Mouse (Mus musculus) heart, adult 9 months (tissue): ENCODE measurements around the gene Usp22.
A peak's percentile ranks its signal among the peaks of the same experiment; 100 is the strongest.
"Not testable (repeated sequence)": the region's sequence is repeated elsewhere in the genome, so short reads cannot be mapped to it uniquely, and the experiment has no call there.

ENCODE experiments used
- DNase-seq, 2 experiments: peaks; one replicate each; pipeline ENCODE4 v3.0.0; 2022; ENCODE audit warnings: low spot score in 2 of 2

Usp22 gene

DNA sequence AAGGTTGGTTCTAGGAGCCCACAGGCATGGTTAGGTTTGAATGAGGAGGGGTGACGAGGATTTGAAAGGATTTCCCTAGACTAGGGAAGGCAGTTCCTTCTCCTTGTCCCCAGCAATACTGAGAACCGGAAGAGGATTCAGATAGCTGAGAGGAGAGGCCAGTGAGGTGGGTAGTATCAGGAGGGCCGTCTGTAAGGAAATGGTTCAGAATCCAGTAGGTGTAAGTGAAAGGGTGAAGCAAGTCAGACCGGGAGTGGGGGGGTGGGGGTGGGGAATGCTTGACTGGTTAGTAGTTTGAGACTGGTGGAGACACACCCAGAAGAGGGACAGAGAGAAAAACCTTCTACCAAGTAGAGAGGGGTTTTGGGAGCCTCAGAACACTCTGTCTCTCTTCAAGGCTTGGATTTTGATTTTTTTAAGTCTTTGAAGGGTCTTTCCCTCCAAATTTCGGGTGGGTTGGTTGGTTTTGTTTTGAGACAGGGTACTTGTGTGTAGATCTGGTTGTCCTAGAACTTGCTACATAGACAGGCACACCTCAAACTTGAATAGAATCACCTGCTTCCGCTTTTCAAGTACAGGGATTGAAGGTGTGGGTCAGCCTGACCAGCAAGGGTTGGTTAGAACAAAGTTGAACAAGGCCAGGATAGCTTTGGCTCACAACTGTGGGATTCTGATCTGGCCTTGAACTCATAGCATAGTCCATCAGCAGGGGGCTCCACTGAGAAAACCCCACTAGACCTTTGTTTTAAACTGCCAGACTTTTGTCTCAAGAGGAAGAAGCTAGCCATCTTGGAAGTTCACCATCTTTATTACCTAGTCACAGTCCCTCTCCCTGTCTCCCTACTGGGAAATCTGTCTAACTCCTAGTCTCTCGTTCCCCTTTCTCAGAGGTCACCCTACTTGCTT lies 31.0 kb downstream of the Usp22 start:
- no peak for DNase-seq

DNA sequence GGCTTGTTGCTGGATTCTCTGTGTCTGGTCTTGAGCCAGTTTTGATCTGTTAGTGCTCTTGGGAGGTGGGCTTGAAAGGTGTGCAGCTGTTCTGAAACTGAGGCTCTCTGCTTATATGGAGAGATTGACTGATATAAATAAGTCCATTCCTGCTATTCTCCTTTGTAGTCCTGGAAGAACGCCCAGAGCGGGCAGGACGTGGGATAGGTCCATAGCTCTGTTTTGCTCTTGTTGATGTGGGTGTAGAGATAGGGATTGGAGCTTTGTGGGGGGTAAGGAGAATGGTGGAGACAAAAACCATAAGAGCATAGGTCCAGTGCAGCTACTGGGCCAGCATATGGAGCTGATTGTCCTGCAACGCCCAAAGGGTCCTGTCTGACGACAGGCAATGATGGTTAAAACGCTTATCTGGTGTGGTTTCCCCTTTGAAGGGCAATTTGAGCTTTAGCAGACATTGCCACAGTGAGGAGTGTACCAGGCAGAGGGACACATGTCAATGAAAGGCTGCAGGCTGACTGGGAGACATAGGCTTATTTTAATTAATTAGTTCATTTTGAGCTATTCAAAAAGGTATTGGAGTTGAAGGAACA lies 31.8 kb downstream of the Usp22 start:
- DNase-seq = no peak

DNA sequence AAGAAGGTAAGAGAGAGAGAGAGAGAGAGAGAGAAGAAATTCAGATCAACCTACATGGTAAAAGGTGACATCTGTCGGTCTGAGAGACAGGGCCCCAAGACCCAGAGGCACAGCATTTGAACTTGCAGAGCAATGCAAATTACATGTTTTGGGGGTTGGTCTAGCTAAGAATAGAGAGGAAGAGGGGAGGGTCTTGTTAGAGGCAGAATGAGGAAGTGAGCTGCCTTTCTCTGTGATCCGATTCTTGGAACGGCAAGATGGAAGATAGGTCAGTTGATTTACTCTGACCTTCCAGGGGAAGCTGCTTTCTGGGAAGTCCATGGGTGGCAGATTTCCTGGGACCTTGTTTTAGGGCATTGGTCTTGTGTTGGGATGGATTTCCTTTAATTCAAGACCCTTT lies 32.6 kb downstream of the Usp22 start:
- DNase-seq = peak in 1 of 2 experiments; percentile 26

DNA sequence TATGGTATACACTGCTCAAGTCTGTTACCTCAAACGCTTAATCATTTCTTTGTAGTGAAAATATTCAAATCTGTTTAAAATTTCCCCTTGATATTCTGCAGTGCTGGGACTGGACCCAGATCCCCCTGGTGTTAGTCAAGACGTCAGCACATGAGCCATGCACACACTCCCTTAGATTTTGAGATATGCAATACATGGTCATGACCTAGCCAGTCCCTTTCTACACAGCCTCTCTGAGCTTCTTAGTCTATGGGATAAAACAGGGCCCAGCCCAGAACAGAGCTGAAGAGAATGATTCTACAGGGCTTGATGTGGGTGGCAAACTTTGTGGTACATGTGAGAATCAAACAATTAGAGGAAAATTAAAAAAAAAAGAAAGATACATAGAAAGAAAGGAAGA lies 33.2 kb downstream of the Usp22 start:
- DNase-seq = no peak

DNA sequence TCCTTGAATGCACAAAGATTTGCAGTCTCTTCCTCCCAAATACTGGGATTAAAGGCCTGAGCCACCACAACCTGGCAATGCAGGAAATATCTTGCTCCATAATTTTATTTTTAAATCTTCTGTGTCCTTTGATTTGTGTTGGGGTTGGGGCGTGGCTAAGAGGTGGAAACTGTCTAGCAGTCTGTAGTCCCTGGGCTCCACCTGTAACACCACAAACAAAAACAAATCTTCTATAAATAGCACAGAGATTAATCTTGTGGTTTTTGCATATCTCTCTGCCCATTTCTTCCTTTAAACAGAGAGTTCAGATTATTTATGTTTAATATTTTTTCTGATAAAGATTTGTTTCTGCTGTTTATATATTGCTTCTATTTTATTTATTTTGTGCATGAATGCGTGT lies 41.9 kb downstream of the Usp22 start:
- no peak for DNase-seq

DNA sequence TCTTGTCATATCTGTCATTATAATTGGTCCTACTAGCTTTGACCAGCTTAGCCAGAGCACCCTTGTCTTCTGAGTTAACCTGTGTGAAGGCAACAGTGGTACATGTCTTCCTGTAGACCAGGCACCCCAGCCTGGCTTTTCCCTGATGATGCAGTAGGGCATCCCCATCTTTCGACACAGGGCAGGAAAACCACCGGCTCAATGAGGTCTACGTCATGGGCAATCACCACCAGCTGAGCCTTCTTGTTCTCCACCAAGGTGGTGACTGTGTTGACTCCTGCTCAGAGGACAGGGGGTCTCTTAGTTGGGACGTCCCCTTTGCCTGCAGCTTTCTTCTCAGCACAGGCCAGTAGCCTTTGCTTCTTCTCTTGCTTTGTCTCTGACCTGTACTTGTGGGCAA lies 44.2 kb downstream of the Usp22 start:
- DNase-seq = not testable (repeated sequence)

DNA sequence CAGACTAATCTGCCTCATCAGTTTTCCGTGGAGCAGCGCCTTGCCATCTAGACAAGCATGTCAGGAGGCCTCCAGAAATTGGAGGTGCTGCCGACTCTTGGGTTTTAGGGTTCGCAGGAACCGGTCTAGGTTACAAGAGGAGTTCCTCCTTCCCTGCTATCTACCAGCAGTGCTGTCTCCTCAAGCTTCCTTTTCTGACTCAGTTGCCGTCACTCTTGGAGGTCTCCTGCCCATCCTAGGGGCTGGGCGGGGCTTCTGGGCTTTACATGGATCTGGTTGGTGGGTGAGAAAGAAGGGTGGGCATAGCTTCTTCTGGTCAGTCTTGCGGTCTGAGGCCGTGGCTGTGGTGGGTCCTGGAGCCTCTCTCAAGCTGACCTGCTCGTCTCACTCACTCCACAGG lies 45.5 kb downstream of the Usp22 start:
- DNase-seq = no peak

DNA sequence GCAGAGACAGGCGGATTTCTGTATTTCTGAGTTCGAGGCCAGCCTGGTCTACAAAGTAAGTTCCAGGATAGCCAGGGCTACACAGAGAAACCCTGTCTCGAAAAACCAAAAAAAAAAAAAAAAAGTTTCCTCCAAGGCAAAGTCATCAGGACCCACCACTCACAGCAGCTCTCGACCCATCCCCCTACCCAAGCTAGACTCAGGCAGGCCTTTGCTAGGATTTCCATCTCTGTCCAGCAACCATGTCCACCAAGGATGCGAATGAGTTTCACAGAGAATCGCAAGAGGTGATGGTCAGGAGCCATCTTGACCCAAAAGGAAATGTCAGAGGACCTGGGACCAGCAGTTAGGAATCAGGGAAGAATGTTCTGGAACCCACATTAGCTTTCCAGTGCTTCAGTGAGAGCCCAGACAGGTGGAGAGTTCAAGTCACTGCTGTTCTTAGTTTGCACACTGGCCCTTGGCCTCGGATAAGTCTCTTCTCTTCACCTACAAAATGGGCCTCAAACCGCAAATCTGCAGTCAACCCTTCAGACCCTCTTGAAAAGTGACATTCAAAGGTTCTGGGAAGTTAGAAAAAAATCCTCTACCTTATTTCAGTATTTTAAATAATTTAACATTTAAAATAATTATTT lies 47.3 kb downstream of the Usp22 start:
- DNase-seq = no peak

DNA sequence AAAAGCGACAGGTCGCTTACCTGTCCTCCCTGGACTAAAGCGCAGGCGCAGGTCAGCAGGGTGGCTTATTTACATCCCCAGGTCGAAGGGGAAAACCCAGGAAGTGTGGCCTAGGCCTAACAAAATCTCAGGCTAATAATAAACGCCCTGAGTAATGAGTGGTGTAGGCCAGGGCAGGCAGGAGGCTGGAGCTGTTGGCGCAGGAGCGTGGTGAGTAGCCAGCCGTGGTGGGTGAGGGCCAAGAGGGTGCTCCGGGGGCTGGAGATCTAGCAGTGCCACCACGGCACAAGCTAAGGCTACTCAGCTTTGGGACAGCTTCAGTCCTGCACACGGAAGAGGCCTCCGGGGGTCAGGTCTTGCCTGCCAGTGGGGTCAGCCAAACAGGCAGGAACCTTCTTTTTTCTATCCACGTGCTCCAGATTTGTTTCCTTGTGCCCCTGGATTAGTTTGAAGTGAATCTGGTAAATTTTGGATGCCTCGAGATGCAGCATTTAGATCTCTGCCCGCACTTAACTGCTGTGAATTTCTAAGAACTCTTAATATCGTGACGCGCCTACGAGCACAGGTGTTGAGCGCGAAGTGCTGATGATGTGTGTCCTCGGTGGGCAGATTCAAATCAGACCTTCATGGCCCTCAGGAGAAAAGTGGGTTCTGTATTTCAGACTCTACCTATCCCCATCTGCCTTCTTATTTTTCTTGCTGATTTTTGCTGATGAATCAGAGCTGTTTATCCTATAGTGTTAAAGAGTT lies 48.1 kb downstream of the Usp22 start, which contains the start of gene Tnfrsf13b:
TSS of gene Tnfrsf13b (plus strand) at position 150 of the 750 bp plus-strand sequence.
- no peak for DNase-seq

DNA sequence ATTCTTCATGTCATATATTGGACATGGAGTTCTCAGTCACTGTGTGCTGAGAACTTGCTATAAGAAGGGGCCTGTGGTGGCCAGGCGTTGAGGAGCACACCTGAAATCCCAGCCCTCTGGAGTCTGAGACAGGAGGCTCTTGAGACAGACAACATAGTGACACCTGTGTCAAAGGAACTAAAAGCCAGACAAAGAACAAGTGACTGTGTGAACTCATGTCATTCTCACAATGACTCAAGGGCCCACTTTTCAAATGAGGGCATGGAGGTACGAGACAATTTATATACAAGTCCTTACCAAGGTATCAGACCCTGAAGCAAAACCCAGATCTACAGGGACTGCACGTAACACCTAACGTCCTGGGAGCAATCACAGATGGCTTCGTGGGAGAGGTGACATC lies 48.9 kb downstream of the Usp22 start:
- no peak for DNase-seq

DNA sequence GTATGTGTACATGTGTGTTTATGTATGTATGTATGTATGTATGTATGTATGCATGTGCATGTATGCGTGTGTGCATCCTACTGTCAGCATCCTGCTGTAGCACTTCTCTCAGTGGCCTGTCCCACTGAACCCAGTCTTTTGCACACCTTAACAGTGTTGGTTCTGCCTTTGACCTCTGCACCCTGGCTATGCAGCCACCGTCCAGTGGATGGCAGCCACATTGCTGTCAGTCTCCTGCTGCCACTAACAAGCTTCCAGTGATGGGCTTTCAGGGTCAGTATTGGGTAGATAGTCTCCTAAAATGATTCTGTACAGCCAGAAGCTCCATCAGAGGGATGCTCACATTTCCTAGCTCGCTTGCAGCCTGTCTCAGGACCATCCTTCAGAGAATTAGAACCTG lies 51.0 kb downstream of the Usp22 start:
- DNase-seq = no peak

DNA sequence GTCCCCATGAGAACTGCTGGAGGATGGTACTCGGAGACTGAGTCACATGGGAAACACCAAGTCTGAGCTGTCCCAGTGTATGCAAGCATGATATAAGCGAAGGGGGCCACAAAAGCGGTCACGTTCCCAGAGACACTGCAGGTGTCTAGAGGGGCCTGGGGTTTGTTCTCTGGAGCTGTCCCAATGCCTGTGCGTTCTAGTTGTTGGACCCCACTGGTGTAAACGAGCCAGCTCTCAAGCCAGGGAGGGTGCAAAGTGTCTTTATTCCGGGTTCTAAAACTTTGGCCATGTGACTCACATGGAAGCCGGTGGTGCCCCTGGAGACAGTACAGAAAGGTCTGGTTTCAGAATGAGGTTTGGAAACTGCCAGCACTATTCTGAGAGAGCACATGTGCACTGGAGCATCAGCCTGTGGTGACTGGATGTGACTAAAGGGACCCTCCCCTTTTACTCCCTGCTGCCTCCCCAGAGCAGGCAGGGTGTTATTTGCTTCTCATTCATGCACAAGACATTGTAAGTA lies 52.0 kb downstream of the Usp22 start:
- no peak for DNase-seq

DNA sequence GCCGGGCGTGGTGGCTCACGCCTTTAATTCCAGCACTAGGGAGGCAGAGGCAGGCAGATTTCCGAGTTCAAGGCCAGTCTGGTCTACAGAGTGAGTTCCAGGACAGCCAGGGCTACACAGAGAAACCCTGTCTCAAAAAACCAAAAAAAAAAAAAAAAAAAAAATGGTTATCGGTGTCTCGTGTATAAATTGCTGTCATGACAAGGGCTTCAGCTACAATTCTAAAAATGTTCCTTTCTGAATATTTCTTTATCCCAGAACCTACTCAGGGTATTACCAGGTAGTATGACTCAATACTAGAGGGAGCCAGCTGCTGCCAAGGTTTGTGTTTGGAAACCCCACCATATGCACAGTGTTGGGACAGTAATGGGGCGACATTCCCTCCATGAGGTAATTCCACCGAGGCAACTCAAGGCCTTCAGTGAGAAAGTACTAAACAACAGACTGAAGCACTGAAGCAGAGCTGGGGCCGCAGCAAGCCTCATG lies 52.5 kb downstream of the Usp22 start:
- DNase-seq = no peak

DNA sequence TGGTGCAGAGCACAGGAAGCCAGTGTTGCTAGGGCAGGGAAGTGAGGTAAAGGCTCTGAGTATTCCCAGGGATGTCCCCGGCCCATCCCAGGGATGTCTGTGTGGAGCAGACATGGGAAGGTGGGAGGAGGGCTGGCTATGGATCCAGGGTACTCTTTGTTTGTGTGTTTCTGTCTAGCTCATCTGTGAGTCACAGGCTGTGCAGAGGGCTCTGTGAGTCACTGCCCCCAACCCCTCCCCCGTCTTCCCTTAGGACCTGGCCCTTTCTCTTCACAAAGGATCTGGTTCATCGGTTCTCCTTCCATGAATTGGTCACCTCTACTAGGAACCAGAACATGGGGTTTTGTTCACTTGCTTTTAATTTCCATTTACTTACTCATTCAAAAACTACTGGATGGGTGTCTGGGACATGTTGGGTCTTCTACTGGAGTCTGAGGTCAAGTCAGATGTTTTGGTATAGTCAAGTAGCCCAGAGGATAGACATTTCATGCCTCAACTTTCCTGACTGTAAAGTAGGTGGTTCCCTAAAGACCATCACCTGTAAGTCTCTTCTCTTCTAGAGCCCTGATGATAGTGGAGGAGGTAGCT lies 54.8 kb downstream of the Usp22 start:
- DNase-seq = no peak

DNA sequence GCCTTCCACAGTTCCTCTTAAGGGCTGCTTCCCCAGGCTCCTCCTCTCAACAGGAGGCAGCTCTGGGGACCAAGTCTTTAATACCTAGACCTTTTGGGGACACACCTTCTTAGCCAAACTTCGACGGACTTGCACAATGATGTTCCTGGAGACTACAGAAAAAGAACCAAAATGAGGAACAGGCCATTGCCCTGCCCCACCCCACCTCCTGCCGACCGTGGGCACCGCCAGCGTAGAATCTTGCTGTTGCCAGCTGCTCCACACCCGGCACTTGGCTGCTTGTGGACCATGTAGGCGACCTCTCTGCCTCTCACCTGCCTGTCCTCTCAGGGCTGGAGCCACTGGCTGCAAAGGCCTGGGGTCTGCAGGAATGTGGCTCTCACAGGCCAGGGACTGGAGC lies 58.6 kb downstream of the Usp22 start:
- DNase-seq = no peak

DNA sequence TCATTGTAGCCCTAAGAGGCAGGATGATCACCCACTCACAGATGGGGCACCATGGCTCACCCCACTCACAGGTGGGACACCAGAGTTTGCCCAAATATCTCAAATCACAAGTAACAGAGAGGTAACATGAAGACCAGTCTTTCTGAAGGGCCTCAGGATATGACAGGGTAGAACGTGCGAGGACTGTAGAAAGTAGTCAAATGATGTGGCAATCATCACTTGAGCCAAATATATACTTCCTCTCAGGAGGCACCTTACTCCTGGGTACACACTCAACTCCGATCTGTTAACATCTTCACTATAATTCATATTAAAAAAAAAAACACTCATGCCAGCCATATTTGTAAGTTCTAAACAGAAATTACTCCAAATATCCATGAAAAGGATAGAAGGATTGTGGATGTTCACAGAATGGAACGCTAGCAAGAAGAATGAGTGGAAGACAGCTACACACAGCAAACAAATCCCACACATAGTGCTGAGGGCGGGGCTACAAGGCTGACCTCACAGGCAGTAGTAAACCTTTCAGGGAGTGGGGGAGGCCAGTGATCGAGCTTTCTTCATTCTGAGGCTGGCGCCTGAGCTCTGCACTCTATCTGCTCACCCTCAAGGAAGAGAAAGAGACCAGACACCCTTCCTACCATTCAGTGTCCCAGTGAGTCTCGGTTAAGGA lies 62.4 kb downstream of the Usp22 start:
- DNase-seq = no peak

DNA sequence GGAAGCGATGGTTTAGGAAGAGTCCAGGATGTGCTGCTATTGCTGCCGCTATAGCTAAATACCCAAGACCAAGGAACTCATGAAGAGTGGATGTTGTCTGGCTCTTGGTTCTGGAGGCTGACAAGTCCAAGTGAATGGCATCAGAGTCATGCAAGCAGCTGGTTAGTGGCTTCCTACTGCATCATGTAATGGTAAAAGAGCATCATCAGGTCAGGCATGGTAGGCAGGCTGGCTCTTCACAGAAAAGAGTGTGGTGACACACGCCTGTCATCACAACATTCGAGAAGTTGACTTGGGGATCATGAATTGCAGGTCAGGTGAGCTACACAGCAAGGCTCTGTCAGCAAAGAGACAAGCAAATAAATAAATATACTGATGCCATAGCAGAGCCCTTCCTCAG lies 63.4 kb downstream of the Usp22 start:
- no peak for DNase-seq

DNA sequence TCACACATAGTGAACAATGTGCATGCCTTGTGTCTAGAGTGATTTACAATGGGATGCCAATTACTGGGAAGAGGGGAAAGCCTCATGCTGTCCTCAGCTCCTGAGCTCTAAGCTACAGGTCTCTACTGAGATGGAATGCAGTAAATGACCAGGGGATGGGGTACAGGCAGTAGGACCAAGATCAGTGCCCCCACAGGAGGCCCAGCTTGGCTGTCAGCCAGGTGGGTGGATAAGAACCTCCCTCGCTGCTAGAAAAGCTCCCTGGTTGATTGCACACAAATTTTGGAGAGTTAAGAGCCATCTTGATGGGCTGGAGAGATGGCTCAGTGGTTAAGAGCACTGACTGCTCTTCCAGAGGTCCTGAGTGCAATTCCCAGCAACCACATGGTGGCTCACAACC lies 63.9 kb downstream of the Usp22 start:
- DNase-seq = no peak

DNA sequence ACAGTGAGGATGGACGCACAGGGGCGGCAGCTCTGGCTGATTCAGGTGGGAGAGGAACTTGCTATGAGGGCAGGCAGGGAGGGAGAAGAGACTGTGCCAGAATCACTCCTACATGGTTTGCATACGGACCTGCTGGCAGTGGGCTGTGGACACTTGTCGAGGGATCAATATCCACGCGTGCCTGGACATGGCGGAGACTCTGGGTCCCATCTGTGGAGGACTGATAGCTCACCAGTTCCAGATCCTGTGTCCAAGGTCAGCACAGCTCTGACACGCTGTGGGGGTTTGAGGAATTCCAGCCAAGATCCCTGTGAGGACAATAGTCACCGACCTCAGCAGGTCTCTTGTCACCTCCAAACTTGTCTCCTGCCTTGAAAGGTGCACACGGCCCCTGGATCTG lies 64.7 kb downstream of the Usp22 start:
- no peak for DNase-seq

DNA sequence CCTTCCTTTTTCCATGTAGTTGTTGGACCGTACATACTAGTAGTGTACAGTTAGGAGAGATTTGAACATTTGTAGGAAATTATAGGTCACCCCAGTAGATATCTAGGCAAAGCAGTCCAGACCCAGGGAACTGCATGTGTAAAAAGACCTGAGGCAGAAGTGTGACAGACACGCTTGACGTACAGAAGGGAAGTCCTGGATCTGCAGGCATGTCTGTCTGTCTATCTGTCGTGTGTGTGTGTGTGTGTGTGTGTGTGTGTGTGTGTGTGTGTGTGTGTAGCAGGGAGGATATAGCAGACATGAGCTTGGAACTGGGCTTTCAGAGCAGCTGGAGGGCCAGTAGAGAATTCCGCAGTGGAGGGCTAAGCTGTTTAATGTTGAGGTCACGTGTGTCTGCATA lies 65.1 kb downstream of the Usp22 start:
- no peak for DNase-seq

DNA sequence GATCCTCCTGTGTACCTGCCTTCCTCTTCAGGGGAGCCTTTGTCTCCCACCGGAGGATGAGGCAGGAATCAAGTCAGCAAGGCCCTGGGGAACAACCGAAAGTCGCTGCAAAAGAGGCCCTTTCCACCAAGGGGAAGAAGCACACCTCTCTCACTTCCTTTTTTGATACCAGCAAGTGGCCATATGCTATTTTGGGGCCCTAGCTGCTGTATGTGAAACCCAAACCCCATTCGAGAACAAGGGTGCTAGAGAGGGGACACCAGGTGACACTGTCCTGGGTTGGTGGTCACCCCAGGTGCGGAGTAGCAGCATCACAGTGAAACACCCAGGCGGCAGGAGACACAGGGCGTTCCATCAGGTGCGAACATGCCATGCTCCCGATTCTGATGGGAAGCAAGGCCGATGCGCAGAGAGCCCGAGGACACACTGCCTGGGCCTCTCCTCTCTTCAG lies 65.9 kb downstream of the Usp22 start:
- no peak for DNase-seq
